Mouse (Mus musculus) fat pad, adult 2 months (tissue): ENCODE measurements around the gene Znrf1.
A peak's percentile ranks its signal among the peaks of the same experiment; 100 is the strongest.
"Not testable (repeated sequence)": the region's sequence is repeated elsewhere in the genome, so short reads cannot be mapped to it uniquely, and the experiment has no call there.

Experiments
- DNase-seq: peaks from one replicate; pipeline ENCODE4 v3.0.0-alpha.2; 2011; ENCODE audit warnings: low read depth, low spot score; ENCODE audit errors: extremely low read depth

The Znrf1 gene

GRCm38 (mm10) chr8:111627923-111628322 is 92.0 kb downstream of the Znrf1 start:
- DNase-seq, result no peak

GRCm38 (mm10) chr8:111628401-111628800 is 92.5 kb downstream of the Znrf1 start:
- no peak for DNase-seq

GRCm38 (mm10) chr8:111628894-111629501 is 93.1 kb downstream of the Znrf1 start:
- DNase-seq, result no peak

GRCm38 (mm10) chr8:111630105-111630521 is 94.2 kb downstream of the Znrf1 start, which contains the start of gene Ldhd:
TSS of gene Ldhd (minus strand) at chr8:111630374.
- no peak for DNase-seq

- no peak for DNase-seq
These were observed 95.7 kb downstream of the Znrf1 start for GRCm38 (mm10) chr8:111631589-111631988.

- DNase-seq, result no peak
These were observed 97.1 kb downstream of the Znrf1 start for GRCm38 (mm10) chr8:111632976-111633375.

- no peak for DNase-seq
These were observed 102.2 kb downstream of the Znrf1 start for GRCm38 (mm10) chr8:111638086-111638485.

GRCm38 (mm10) chr8:111641064-111641463 is 105.2 kb downstream of the Znrf1 start:
- DNase-seq, result no peak

- no peak for DNase-seq
These were observed 106.6 kb downstream of the Znrf1 start for GRCm38 (mm10) chr8:111642496-111642895.

GRCm38 (mm10) chr8:111642939-111643263 is 107.0 kb downstream of the Znrf1 start:
- no peak for DNase-seq

GRCm38 (mm10) chr8:111643264-111644141 is 107.6 kb downstream of the Znrf1 start, which contains the start of gene Zfp1:
TSS of gene Zfp1 (plus strand) at chr8:111643401.
- DNase-seq, result no peak

- not testable (repeated sequence) for DNase-seq
These were observed 108.6 kb downstream of the Znrf1 start for GRCm38 (mm10) chr8:111644286-111645051.

- DNase-seq, result no peak
These were observed 109.8 kb downstream of the Znrf1 start for GRCm38 (mm10) chr8:111645715-111646114.

- no peak for DNase-seq
These were observed 112.9 kb downstream of the Znrf1 start for GRCm38 (mm10) chr8:111648834-111649233.

GRCm38 (mm10) chr8:111650651-111651050 is 114.8 kb downstream of the Znrf1 start:
- no peak for DNase-seq

GRCm38 (mm10) chr8:111653524-111653923 is 117.6 kb downstream of the Znrf1 start:
- DNase-seq, result no peak

GRCm38 (mm10) chr8:111657312-111657854 is 121.5 kb downstream of the Znrf1 start:
- DNase-seq, result no peak

- DNase-seq, result peak; percentile 91
These were observed 123.0 kb downstream of the Znrf1 start for GRCm38 (mm10) chr8:111658819-111659423.

GRCm38 (mm10) chr8:111662473-111662872 is 126.6 kb downstream of the Znrf1 start:
- DNase-seq, result no peak

GRCm38 (mm10) chr8:111666751-111667150 is 130.9 kb downstream of the Znrf1 start:
- DNase-seq, result no peak
